8 mouse cellular contexts compared by ENCODE assay signal in genomic region chr7:46639692-46640031, GRCm38 (mm10). TPM values are rescaled to one million over a fixed set of nuclear protein-coding genes. Genes with fewer than 3 reads are reported as not detected.
DNase-seq lines count a peak whose midpoint lies in the region; ATAC-seq and TF ChIP-seq lines count a peak whose summit lies in the region.

Gene Sergef, minus strand, starts transcription at chr7:46639807.

- H3K4me1 ChIP-seq in erythroblast, embryonic 14.5 days (ENCODE audit: control insufficient read depth), result peaks cover 18% of the 10 kb centered on the region
- no peaks in the 10 kb centered on the region for H3K4me1 ChIP-seq in heart, embryonic 11.5 days (ENCODE audit: control insufficient read depth, insufficient read depth, low read length)
- H3K4me1 ChIP-seq in kidney, embryonic 16.5 days (ENCODE audit: insufficient read depth, low read length), result peaks cover 11% of the 10 kb centered on the region
- peaks cover 22% of the 10 kb centered on the region for H3K4me1 ChIP-seq in liver, embryonic 12.5 days
- H3K4me1 ChIP-seq in stomach, embryonic 15.5 days, result peaks cover 11% of the 10 kb centered on the region; the same call in 1 of the 2 replicates

- no peak for TF ChIP-seq CTCF in brain, embryonic 14.5 days (IDR thresholded peaks at IDR 0.05; ENCODE audit: borderline replicate concordance, extremely low read depth, insufficient read depth, insufficient read length)

- WGBS in heart, embryonic 11.5 days (ENCODE audit: insufficient replicate concordance), result under 1% methylated on average over 29 of the region's 30 CpGs
- WGBS in kidney, embryonic 16.5 days, result 1% methylated on average over 30 of the region's 30 CpGs
- WGBS in liver, embryonic 12.5 days (ENCODE audit: insufficient replicate concordance), result under 1% methylated on average over 30 of the region's 30 CpGs
- WGBS in stomach, embryonic 15.5 days, result under 1% methylated on average over 30 of the region's 30 CpGs

- TF ChIP-seq POLR2A in brain, embryonic 14.5 days (IDR thresholded peaks at IDR 0.05; ENCODE audit: borderline replicate concordance, extremely low read depth, insufficient read depth, insufficient read length, poor library complexity, severe bottlenecking), result peak; percentile 88

- H3K9ac ChIP-seq in heart, embryonic 11.5 days (ENCODE audit: low read depth, low read length), result peak within 1 kb of the TSS; percentile 79
- H3K9ac ChIP-seq in kidney, embryonic 16.5 days (replicated peaks; ENCODE audit: low read length), result peak within 1 kb of the TSS; percentile 79
- H3K9ac ChIP-seq in liver, embryonic 12.5 days, result peak within 1 kb of the TSS; percentile 83
- peak within 1 kb of the TSS; percentile 76 for H3K9ac ChIP-seq in stomach, embryonic 15.5 days

- peak; percentile 96 for ATAC-seq in CD4-positive, CD25-positive, alpha-beta regulatory T cell, adult 4 months
- peak; percentile 94 for ATAC-seq in heart, embryonic 11.5 days (replicated peaks; ENCODE audit: insufficient number of reproducible peaks, low FRiP score, low TSS enrichment)
- peak; percentile 97 for ATAC-seq in kidney, embryonic 16.5 days (ENCODE audit: low FRiP score, low TSS enrichment)
- peak; percentile 97 for ATAC-seq in liver, embryonic 12.5 days
- ATAC-seq in stomach, embryonic 15.5 days (ENCODE audit: insufficient read depth, low FRiP score, low read depth), result peak; percentile 97

- peak; percentile 95 for DNase-seq in brain, embryonic 14.5 days (ENCODE audit: low read depth)
- peak; percentile 55 to 69 for DNase-seq in natural killer cell, adult 2 months (ENCODE audit: low spot score in 2 of 2)

- H3K9me3 ChIP-seq in erythroblast, embryonic 14.5 days (ENCODE audit: control insufficient read depth, low read length), result no peaks in the 10 kb centered on the region
- H3K9me3 ChIP-seq in heart, embryonic 11.5 days (replicated peaks; ENCODE audit: control insufficient read depth, low read length), result no peaks in the 10 kb centered on the region
- H3K9me3 ChIP-seq in kidney, embryonic 16.5 days (ENCODE audit: low read length), result no peaks in the 10 kb centered on the region
- no peaks in the 10 kb centered on the region for H3K9me3 ChIP-seq in liver, embryonic 12.5 days (replicated peaks)
- no peaks in the 10 kb centered on the region for H3K9me3 ChIP-seq in stomach, embryonic 15.5 days

- peak within 1 kb of the TSS; percentile 70 for H3K4me3 ChIP-seq in erythroblast, embryonic 14.5 days (replicated peaks)
- peak within 1 kb of the TSS; percentile 57 for H3K4me3 ChIP-seq in heart, embryonic 11.5 days (ENCODE audit: low read depth, low read length)
- peak within 1 kb of the TSS; percentile 73 for H3K4me3 ChIP-seq in kidney, embryonic 16.5 days (ENCODE audit: low read length)
- peak within 1 kb of the TSS; percentile 78 for H3K4me3 ChIP-seq in liver, embryonic 12.5 days
- H3K4me3 ChIP-seq in stomach, embryonic 15.5 days (replicated peaks), result peak within 1 kb of the TSS; percentile 78

- 0 out of 2 replicates have a peak within 1 kb of the TSS, but pooled peaks have one; percentile 7 for H3K27ac ChIP-seq in heart, embryonic 11.5 days (ENCODE audit: low read depth, low read length)
- peak within 1 kb of the TSS; percentile 56 for H3K27ac ChIP-seq in kidney, embryonic 16.5 days (ENCODE audit: low read length)
- no peak within 1 kb of the TSS for H3K27ac ChIP-seq in liver, embryonic 12.5 days
- peak within 1 kb of the TSS; percentile 37; the same call in 1 of the 2 replicates for H3K27ac ChIP-seq in stomach, embryonic 15.5 days

- peaks cover 12% of the 10 kb centered on the region for H3K27me3 ChIP-seq in erythroblast, embryonic 14.5 days (ENCODE audit: control insufficient read depth)
- peaks cover 6% of the 10 kb centered on the region; the same call in 1 of the 2 replicates for H3K27me3 ChIP-seq in heart, embryonic 11.5 days (ENCODE audit: control insufficient read depth, insufficient read depth, low read length)
- H3K27me3 ChIP-seq in kidney, embryonic 16.5 days (ENCODE audit: insufficient read depth, low read length), result peaks cover 6% of the 10 kb centered on the region; the same call in 1 of the 2 replicates
- H3K27me3 ChIP-seq in liver, embryonic 12.5 days (replicated peaks), result peaks cover 15% of the 10 kb centered on the region
- H3K27me3 ChIP-seq in stomach, embryonic 15.5 days (replicated peaks), result 0 out of 2 replicates have a peak, but pooled peaks cover 5% of the 10 kb centered on the region

- peak within 1 kb of the TSS; percentile 80 for H3K4me2 ChIP-seq in heart, embryonic 11.5 days
- H3K4me2 ChIP-seq in kidney, embryonic 16.5 days (replicated peaks; ENCODE audit: low read depth, low read length), result peak within 1 kb of the TSS; percentile 85
- H3K4me2 ChIP-seq in liver, embryonic 12.5 days, result peak within 1 kb of the TSS; percentile 97
- H3K4me2 ChIP-seq in stomach, embryonic 15.5 days, result peak within 1 kb of the TSS; percentile 84

- no peaks in the 10 kb centered on the region for H3K36me3 ChIP-seq in erythroblast, embryonic 14.5 days (ENCODE audit: control insufficient read depth)
- no peaks in the 10 kb centered on the region for H3K36me3 ChIP-seq in heart, embryonic 11.5 days (ENCODE audit: control insufficient read depth, insufficient read depth, low read length)
- no peaks in the 10 kb centered on the region for H3K36me3 ChIP-seq in kidney, embryonic 16.5 days (ENCODE audit: insufficient read depth, low read length)
- no peaks in the 10 kb centered on the region for H3K36me3 ChIP-seq in liver, embryonic 12.5 days
- H3K36me3 ChIP-seq in stomach, embryonic 15.5 days, result no peaks in the 10 kb centered on the region

RNA-seq across cellular contexts. Expression of gene Sergef, which starts in this region (rescaled TPM):
- 10 to 100 TPM; 20.2 to 25.5 TPM for polyA plus RNA-seq in CD4-positive, CD25-positive, alpha-beta regulatory T cell, adult 4 months (2017; shearing (Covaris generic))
- polyA plus RNA-seq in brain, embryonic 14.5 days (2012; rRNA removed), result 30.8 and 32.8 TPM in 2 replicates
- polyA plus RNA-seq in erythroblast, embryonic 14.5 days (2012), result 0.16 and 0.26 TPM in 2 replicates
- polyA plus RNA-seq in heart, embryonic 11.5 days (2014; fragmentation: Nextera tagmentation; extraction: Ambion mirVana), result 10.7 and 11.6 TPM in 2 replicates
- polyA plus RNA-seq in kidney, embryonic 16.5 days (2015; fragmentation: Nextera tagmentation; extraction: Ambion mirVana), result 14.7 and 16.5 TPM in 2 replicates
- 8.9 and 9.7 TPM in 2 replicates for polyA plus RNA-seq in liver, embryonic 12.5 days (2016; fragmentation: Nextera tagmentation; extraction: Ambion mirVana)
- 17.2 TPM in 2 replicates for polyA plus RNA-seq in stomach, embryonic 15.5 days (2015; fragmentation: Nextera tagmentation; extraction: Ambion mirVana)
